Mouse (Mus musculus): ENCODE data around the gene Dync2h1.
"Not testable (repeated sequence)": the region's sequence is repeated elsewhere in the genome, so short reads cannot be mapped to it uniquely, and the experiment has no call there.

Gene Dync2h1

GRCm38 (mm10) chr9:7014733-7015132 is 169.5 kb downstream of the Dync2h1 start:
- DNase-seq, result no peak

GRCm38 (mm10) chr9:7009785-7010184 is 174.5 kb downstream of the Dync2h1 start:
- DNase-seq, result no peak

GRCm38 (mm10) chr9:6994865-6995264 is 189.4 kb downstream of the Dync2h1 start:
- no peak for DNase-seq

GRCm38 (mm10) chr9:6994275-6994674 is 190.0 kb downstream of the Dync2h1 start:
- DNase-seq, result no peak

GRCm38 (mm10) chr9:6988893-6989685 is 195.2 kb downstream of the Dync2h1 start:
- no peak for DNase-seq

GRCm38 (mm10) chr9:6986161-6986560 is 198.1 kb downstream of the Dync2h1 start:
- DNase-seq, result no peak

GRCm38 (mm10) chr9:6969171-6969570 is 215.1 kb downstream of the Dync2h1 start:
- no peak for DNase-seq

GRCm38 (mm10) chr9:6965006-6965405 is 219.2 kb downstream of the Dync2h1 start:
- DNase-seq, result no peak

GRCm38 (mm10) chr9:6958311-6958710 is 225.9 kb downstream of the Dync2h1 start:
- no peak for DNase-seq

- DNase-seq, result no peak
Measured at GRCm38 (mm10) chr9:6927399-6928035, 256.7 kb downstream of the Dync2h1 start.

GRCm38 (mm10) chr9:6913471-6913870 is 270.8 kb downstream of the Dync2h1 start:
- DNase-seq, result no peak

GRCm38 (mm10) chr9:6910537-6910936 is 273.7 kb downstream of the Dync2h1 start:
- not testable (repeated sequence) for DNase-seq

- no peak for DNase-seq
Measured at GRCm38 (mm10) chr9:6901620-6902019, 282.6 kb downstream of the Dync2h1 start.

- no peak for DNase-seq
Measured at GRCm38 (mm10) chr9:6891331-6891730, 292.9 kb downstream of the Dync2h1 start.

GRCm38 (mm10) chr9:6881187-6881984 is 302.9 kb downstream of the Dync2h1 start:
- no peak for DNase-seq

All from right cerebral cortex, postnatal 25 days (tissue).